Mouse (Mus musculus) cerebellum, postnatal 4 days (tissue): ENCODE measurements around the gene Gm4353.
A peak's percentile ranks its signal among the peaks of the same experiment; 100 is the strongest.

Experiments
- DNase-seq, 2 experiments: peaks; one replicate each; pipeline ENCODE4 v3.0.0; 2022; ENCODE audit warnings: low spot score in 2 of 2, mixed read lengths in 1 of 2

Gm4353 gene

DNA sequence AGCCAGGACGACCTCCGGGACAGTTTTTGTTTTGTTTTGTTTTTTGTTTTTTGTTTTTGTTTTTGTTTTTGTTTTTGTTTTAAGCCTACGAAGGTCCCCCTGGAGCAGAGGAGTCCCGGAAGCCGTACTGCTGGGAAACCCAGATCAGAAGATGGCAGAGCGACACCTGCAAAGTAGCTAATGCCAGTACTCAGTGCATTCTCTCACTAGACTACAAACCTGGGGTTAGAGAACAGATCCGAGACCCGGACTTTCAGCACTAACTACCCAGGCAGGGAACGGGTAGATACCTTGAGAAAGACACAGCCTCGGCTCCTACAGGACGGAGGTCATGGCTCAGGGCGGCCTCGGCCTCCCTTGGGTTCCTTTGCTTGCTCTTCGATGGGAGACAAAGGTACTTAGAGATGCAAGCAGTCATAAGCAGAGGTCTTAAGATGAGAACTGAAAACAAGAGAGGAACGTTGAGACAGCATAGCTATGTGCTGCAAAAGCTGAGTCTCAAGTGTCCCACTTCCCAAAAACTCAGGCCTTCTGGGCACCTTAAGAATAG, 43.9 kb downstream of the Gm4353 start:
- DNase-seq: no peak

DNA sequence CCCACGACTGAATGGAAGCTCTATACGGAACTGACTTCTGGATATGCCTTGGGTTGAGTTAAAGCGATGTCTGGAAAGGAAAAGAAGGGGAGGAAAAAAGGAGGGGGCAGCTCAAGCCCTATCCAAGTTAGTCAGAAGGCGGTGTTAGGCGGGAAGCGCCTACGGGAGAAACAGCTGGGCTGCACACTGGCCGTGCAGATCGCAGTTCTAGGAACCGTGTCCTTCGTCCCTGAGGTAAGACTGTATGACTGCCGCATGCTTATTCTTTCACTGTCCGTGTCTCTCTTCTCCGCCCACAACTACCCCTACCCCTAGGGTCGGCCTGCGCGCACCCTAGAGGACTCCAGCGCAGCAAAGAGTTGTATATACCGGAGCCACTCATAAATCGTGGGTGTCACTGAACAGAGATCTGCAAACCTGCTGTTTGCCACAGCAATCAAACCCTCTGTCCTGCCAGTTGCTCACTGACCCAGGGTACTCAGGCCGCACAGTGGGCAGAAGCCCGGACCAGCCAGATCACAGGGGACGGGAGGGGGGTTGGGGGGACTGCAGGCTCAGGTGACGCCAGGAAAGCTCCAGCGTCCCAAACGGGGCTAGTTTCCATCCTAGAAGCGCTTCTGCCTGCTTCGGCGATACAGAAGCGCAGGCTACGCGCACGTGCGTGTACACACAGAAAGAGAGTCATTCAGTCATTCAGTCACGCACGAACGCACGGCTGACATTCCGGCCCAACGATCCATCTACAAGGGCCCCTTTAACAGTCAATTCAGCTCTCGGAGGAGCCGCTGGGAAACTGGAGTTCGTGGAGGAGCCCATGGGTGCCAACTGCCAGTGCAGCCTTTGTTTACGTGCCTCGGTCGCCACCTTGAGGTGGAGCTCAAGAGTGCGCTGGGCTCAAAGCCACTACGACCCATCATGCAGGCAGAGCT, 44.6 kb downstream of the Gm4353 start:
- DNase-seq: peak; percentile 80 to 90

DNA sequence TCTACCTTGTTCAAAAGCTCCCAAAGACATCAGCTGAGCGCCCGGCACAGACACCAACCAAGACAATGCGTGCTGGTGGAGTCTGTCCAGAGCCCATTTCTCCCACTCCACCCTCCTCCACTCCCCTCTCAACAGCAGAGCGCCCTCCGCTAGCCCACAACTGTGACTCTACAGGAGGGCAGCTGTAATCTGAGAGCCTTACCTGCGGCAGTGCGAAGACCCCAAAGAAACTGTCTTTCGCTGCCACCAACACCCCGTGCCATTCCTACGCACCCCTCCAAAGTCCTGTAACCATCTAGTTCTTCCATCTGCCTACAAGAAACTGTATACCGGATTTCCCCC, 45.3 kb downstream of the Gm4353 start, which contains the start of gene 1110004F10Rik:
Gene 1110004F10Rik (plus strand): TSS at position 202 of the 342 bp plus-strand sequence.
- no peak for DNase-seq

GRCm38 (mm10) chr7:116038511-116038910, 45.9 kb downstream of the Gm4353 start, which contains the start of gene Sox6:
TSS of gene Sox6 (minus strand) at chr7:116038796.
- no peak for DNase-seq

- DNase-seq: no peak
Measured at GRCm38 (mm10) chr7:116038024-116038423, 46.4 kb downstream of the Gm4353 start.

- DNase-seq: no peak
Measured at GRCm38 (mm10) chr7:116036591-116037555, 47.6 kb downstream of the Gm4353 start.

DNA sequence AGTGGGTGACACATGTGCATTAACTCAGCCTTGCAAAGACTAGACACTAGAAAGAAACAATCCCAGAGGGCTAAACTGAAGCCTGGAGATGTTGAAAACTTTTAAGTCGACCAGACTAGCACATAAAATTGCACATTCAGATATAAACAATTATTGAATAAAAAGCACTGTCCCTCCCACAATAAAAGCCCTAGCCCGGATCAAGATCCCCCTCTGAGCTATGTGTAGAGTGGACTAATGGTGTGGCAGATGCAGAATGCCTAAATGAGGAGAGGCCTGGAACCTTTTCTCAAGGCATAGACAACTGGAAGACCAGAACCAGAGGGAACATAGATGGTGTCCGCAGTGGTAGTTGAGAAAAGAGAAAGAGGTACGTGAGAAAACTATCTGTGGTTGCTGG, 48.9 kb downstream of the Gm4353 start:
- no peak for DNase-seq

DNA sequence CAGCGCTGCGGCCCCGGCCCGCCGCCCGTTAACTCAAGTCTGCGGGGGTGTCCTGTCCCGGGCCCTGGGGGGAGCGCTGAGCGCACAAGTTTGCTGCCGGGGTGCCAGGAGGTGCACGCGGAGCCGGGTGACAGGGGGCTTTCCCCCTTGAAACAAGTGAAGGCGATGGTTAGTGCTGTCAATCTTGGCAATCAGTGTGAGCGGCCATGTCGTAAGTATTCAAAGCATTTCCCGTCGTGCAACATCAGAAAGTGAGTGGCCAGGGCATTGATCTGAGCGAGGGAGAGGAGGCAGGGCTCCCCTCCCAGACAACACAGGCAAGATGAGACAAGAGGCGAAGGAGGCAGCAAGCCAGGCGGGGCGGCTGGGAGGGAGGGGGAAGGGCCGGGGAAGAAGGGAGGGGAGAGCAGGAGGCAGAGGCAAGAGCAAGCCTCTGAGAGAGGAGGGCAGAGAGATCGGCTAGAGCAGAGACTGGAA, 50.1 kb downstream of the Gm4353 start:
- peak; percentile 28 to 52 for DNase-seq

- peak; percentile 27 to 53 for DNase-seq
Measured at GRCm38 (mm10) chr7:116033371-116034241, 50.8 kb downstream of the Gm4353 start.
